Comparison of ENCODE assay signal across 7 mouse cellular contexts in the genomic region with DNA sequence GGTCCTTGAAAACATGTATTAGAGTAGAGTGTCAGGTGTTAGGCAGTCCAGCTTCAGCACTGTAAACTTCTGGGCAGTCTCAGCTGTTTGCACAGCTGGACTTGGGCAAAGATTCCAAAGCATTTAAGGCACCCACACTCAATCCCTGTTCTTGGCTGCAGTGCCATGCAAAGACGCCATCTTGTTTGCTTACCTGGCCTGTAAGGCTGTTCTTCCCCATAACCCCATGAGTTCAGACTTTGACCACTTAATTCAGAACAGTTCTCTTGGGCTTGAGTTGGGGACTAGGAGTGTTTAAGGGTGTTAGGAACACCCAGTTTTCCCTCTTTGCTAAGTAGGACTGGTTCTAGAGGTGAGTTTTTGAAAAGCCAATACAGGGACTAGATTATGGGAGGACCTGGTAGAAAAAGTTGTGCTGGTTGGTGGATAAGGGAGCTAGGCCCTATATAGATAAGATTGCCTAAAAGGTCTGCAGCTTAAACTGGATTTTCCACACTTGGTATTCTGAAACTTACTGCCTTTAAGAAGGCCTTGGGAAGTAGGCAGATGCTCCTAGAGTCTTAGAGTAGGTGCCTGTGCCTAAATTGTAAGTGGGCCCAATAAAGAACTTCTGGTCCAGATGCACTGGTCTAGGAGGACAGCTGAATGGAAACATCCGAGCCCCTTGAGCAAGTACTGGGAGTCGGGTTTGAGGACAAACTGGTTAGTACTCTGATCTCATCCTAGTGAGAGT. TPM values are rescaled to one million over a fixed set of nuclear protein-coding genes. Genes with fewer than 3 reads are reported as not detected.
DNase-seq lines count a peak whose midpoint lies in the region; ATAC-seq and TF ChIP-seq lines count a peak whose summit lies in the region.

No protein-coding gene starts in this region.

- peak overlapping the region; percentile 84 for H3K4me3 ChIP-seq in neural tube, embryonic 11.5 days (ENCODE audit: low read depth, low read length)
- H3K4me3 ChIP-seq in forebrain, embryonic 10.5 days: peak overlapping the region; percentile 91
- H3K4me3 ChIP-seq in limb, embryonic 15.5 days: peak overlapping the region; percentile 82
- peak overlapping the region; percentile 85; the same call in 1 of the 2 replicates for H3K4me3 ChIP-seq in stomach, postnatal 0 days (ENCODE audit: low read depth, low read length)

- H3K9ac ChIP-seq in neural tube, embryonic 11.5 days (ENCODE audit: low read length): peak overlapping the region; percentile 96; the same call in 1 of the 2 replicates
- H3K9ac ChIP-seq in limb, embryonic 15.5 days: peak overlapping the region; percentile 98; the same call in 1 of the 2 replicates
- H3K9ac ChIP-seq in stomach, postnatal 0 days (ENCODE audit: low read length): peak overlapping the region; percentile 27; the same call in 1 of the 2 replicates

- no peak for ATAC-seq in neural tube, embryonic 11.5 days (ENCODE audit: insufficient read depth, low FRiP score, low TSS enrichment)
- no peak for ATAC-seq in limb, embryonic 15.5 days (ENCODE audit: insufficient number of reproducible peaks, low FRiP score, low TSS enrichment, low read depth)
- no peak for ATAC-seq in stomach, postnatal 0 days (ENCODE audit: low FRiP score, low TSS enrichment)

- peak overlapping the region; percentile 51; the same call in 1 of the 2 replicates for H3K27ac ChIP-seq in neural tube, embryonic 11.5 days (ENCODE audit: low read depth, low read length)
- peak overlapping the region; percentile 99 for H3K27ac ChIP-seq in forebrain, embryonic 10.5 days
- peak overlapping the region; percentile 33 for H3K27ac ChIP-seq in limb, embryonic 15.5 days
- peak overlapping the region; percentile 35 for H3K27ac ChIP-seq in stomach, postnatal 0 days (replicated peaks)

- no peak for TF ChIP-seq EP300 in stomach, postnatal 0 days (optimal IDR thresholded peaks at IDR 0.05)

- H3K27me3 ChIP-seq in neural tube, embryonic 11.5 days (ENCODE audit: control insufficient read depth, insufficient read depth, low read length): no peaks in the 10 kb centered on the region
- H3K27me3 ChIP-seq in forebrain, embryonic 10.5 days (ENCODE audit: poor library complexity, severe bottlenecking): no peaks in the 10 kb centered on the region
- no peaks in the 10 kb centered on the region for H3K27me3 ChIP-seq in limb, embryonic 15.5 days
- no peaks in the 10 kb centered on the region for H3K27me3 ChIP-seq in stomach, postnatal 0 days (ENCODE audit: control insufficient read depth, insufficient read depth, low read length)

- peaks cover 14% of the 10 kb centered on the region for H3K36me3 ChIP-seq in neural tube, embryonic 11.5 days (ENCODE audit: control insufficient read depth, insufficient read depth, low read length)
- peaks cover 70% of the 10 kb centered on the region for H3K36me3 ChIP-seq in forebrain, embryonic 10.5 days (replicated peaks)
- peaks cover 58% of the 10 kb centered on the region for H3K36me3 ChIP-seq in limb, embryonic 15.5 days
- H3K36me3 ChIP-seq in stomach, postnatal 0 days (ENCODE audit: control insufficient read depth, insufficient read depth, low read length): peaks cover 19% of the 10 kb centered on the region; the same call in 1 of the 2 replicates

- no peak for DNase-seq in neural tube, embryonic 11.5 days (ENCODE audit: low spot score)
- DNase-seq in neural tube, embryonic 10.5 days (ENCODE audit: extremely low spot score, low spot score): no peak
- no peak for DNase-seq in forebrain, embryonic 10.5 days (ENCODE audit: extremely low spot score, low spot score)
- peak; percentile 39 for DNase-seq in stomach, postnatal 0 days (ENCODE audit: low spot score)
- DNase-seq in thymus, postnatal 14 days: no peak
- DNase-seq in ovary, postnatal 14 days (ENCODE audit: low spot score): no peak

- WGBS in neural tube, embryonic 11.5 days: 33% methylated on average over 3 of the region's 3 CpGs
- 26% methylated on average over 3 of the region's 3 CpGs for WGBS in forebrain, embryonic 10.5 days
- 26% methylated on average over 3 of the region's 3 CpGs for WGBS in limb, embryonic 15.5 days
- whole genome bisulfite sequencing in stomach, postnatal 0 days: 24% methylated on average over 3 of the region's 3 CpGs

- H3K9me3 ChIP-seq in neural tube, embryonic 11.5 days (ENCODE audit: control insufficient read depth, low read length): no peaks in the 10 kb centered on the region
- H3K9me3 ChIP-seq in forebrain, embryonic 10.5 days: no peaks in the 10 kb centered on the region
- H3K9me3 ChIP-seq in limb, embryonic 15.5 days: no peaks in the 10 kb centered on the region
- H3K9me3 ChIP-seq in stomach, postnatal 0 days (ENCODE audit: control insufficient read depth, low read length): no peaks in the 10 kb centered on the region

- H3K4me2 ChIP-seq in neural tube, embryonic 11.5 days (ENCODE audit: low read depth): peak overlapping the region; percentile 74
- H3K4me2 ChIP-seq in limb, embryonic 15.5 days: peak overlapping the region; percentile 46
- H3K4me2 ChIP-seq in stomach, postnatal 0 days (replicated peaks; ENCODE audit: low read depth): 0 out of 2 replicates have a peak overlapping the region, but pooled peaks have one; percentile 70

- no peak for TF ChIP-seq CTCF in stomach, postnatal 0 days (IDR thresholded peaks at IDR 0.05; ENCODE audit: low read depth)

- H3K4me1 ChIP-seq in neural tube, embryonic 11.5 days (ENCODE audit: control insufficient read depth, insufficient read depth, low read length): peaks cover 22% of the 10 kb centered on the region
- peaks cover 32% of the 10 kb centered on the region for H3K4me1 ChIP-seq in forebrain, embryonic 10.5 days
- peaks cover 37% of the 10 kb centered on the region for H3K4me1 ChIP-seq in limb, embryonic 15.5 days
- H3K4me1 ChIP-seq in stomach, postnatal 0 days (replicated peaks; ENCODE audit: control insufficient read depth, insufficient read depth): no peaks in the 10 kb centered on the region; the same call in 1 of the 2 replicates

RNA-seq across cellular contexts. Expression of a gene that starts 30.8 kb away (rescaled TPM):
- 10.0 and 11.7 TPM in 2 replicates for polyA plus RNA-seq in neural tube, embryonic 11.5 days (2014; fragmentation: Nextera tagmentation; extraction: Ambion mirVana)
- 2.1 and 2.5 TPM in 2 replicates for polyA plus RNA-seq in forebrain, embryonic 10.5 days (2016; fragmentation: Nextera tagmentation; extraction: Ambion mirVana)
- polyA plus RNA-seq in limb, embryonic 15.5 days (2015; fragmentation: Nextera tagmentation; extraction: Ambion mirVana): 4.1 and 5.1 TPM in 2 replicates
- 9.6 and 11.0 TPM in 2 replicates for polyA plus RNA-seq in stomach, postnatal 0 days (2015; fragmentation: Nextera tagmentation; extraction: Ambion mirVana)

RNA-seq across cellular contexts. Expression of a gene that starts 43.3 kb away (rescaled TPM):
- 12.3 and 13.6 TPM in 2 replicates for polyA plus RNA-seq in neural tube, embryonic 11.5 days (2014; fragmentation: Nextera tagmentation; extraction: Ambion mirVana)
- 9.1 and 10.0 TPM in 2 replicates for polyA plus RNA-seq in forebrain, embryonic 10.5 days (2016; fragmentation: Nextera tagmentation; extraction: Ambion mirVana)
- polyA plus RNA-seq in limb, embryonic 15.5 days (2015; fragmentation: Nextera tagmentation; extraction: Ambion mirVana): 13.1 and 14.5 TPM in 2 replicates
- 7.3 and 8.4 TPM in 2 replicates for polyA plus RNA-seq in stomach, postnatal 0 days (2015; fragmentation: Nextera tagmentation; extraction: Ambion mirVana)

RNA-seq across cellular contexts. Expression of a gene that starts 43.4 kb away (rescaled TPM):
- 39.5 and 47.0 TPM in 2 replicates for polyA plus RNA-seq in neural tube, embryonic 11.5 days (2014; fragmentation: Nextera tagmentation; extraction: Ambion mirVana)
- 38.6 and 39.0 TPM in 2 replicates for polyA plus RNA-seq in forebrain, embryonic 10.5 days (2016; fragmentation: Nextera tagmentation; extraction: Ambion mirVana)
- polyA plus RNA-seq in limb, embryonic 15.5 days (2015; fragmentation: Nextera tagmentation; extraction: Ambion mirVana): 57.0 and 61.9 TPM in 2 replicates
- 30.2 and 35.9 TPM in 2 replicates for polyA plus RNA-seq in stomach, postnatal 0 days (2015; fragmentation: Nextera tagmentation; extraction: Ambion mirVana)

RNA-seq across cellular contexts. Expression of a gene that starts 54.1 kb away (rescaled TPM):
- 3,903 and 3,916 TPM in 2 replicates for polyA plus RNA-seq in neural tube, embryonic 11.5 days (2014; fragmentation: Nextera tagmentation; extraction: Ambion mirVana)
- polyA plus RNA-seq in forebrain, embryonic 10.5 days (2016; fragmentation: Nextera tagmentation; extraction: Ambion mirVana): 3,270 and 3,283 TPM in 2 replicates
- 3,280 and 3,478 TPM in 2 replicates for polyA plus RNA-seq in limb, embryonic 15.5 days (2015; fragmentation: Nextera tagmentation; extraction: Ambion mirVana)
- polyA plus RNA-seq in stomach, postnatal 0 days (2015; fragmentation: Nextera tagmentation; extraction: Ambion mirVana): 1,850 and 1,934 TPM in 2 replicates

Comparison
In these comparisons a context has a peak if more than half of its experiments do, and no peak if none do; other contexts are left out.
1. H3K27ac ChIP-seq: peak in every context shown above with its lines; median percentile 99 in forebrain, embryonic 10.5 days; 51 in neural tube, embryonic 11.5 days; 35 in stomach, postnatal 0 days; 33 in limb, embryonic 15.5 days.
2. H3K9ac ChIP-seq: peak in every context shown above with its lines; median percentile 98 in limb, embryonic 15.5 days; 96 in neural tube, embryonic 11.5 days; 27 in stomach, postnatal 0 days.